Mouse (Mus musculus): ENCODE data around the gene Dgat2. TPM values are rescaled to one million over a fixed set of nuclear protein-coding genes. Genes with fewer than 3 reads are reported as not detected.
A peak's percentile ranks its signal among the peaks of the same experiment; 100 is the strongest.

Dgat2 gene
- polyA plus RNA-seq, 1 experiment, result 3.0 TPM

GRCm38 (mm10) chr7:99143244-99143643 lies 39.3 kb downstream of the Dgat2 start:
- no peaks in the 10 kb centered on the region for H3K27me3 ChIP-seq (ENCODE audit: control insufficient read depth, insufficient read depth, insufficient read length)
- H3ac ChIP-seq (ENCODE audit: control insufficient read depth, insufficient read length, low read depth), result no peak overlapping the region
- peaks cover 25% of the 10 kb centered on the region for H3K79me2 ChIP-seq (ENCODE audit: control insufficient read depth, insufficient read depth)
- TF ChIP-seq MYOD1 (IDR thresholded peaks at IDR 0.05; ENCODE audit: control insufficient read depth, insufficient read length, low read depth) (no peak), MAX (IDR thresholded peaks at IDR 0.05) (no peak), CTCF (IDR thresholded peaks at IDR 0.05; ENCODE audit: control insufficient read depth, insufficient read depth, insufficient read length) (no peak), CEBPB (IDR thresholded peaks at IDR 0.05; ENCODE audit: low read depth) (no peak), USF1 (IDR thresholded peaks at IDR 0.05; ENCODE audit: low read depth) (no peak), MYOG (IDR thresholded peaks at IDR 0.05; ENCODE audit: control insufficient read depth, extremely low read depth, insufficient read length) (no peak), FOSL1 (IDR thresholded peaks at IDR 0.05; ENCODE audit: insufficient read depth, low read length, poor library complexity, severe bottlenecking) (no peak)
- peaks cover 13% of the 10 kb centered on the region for H3K79me3 ChIP-seq (ENCODE audit: low read depth)
- H3K36me3 ChIP-seq (ENCODE audit: control insufficient read depth, insufficient read depth), result no peaks in the 10 kb centered on the region
- no peak overlapping the region for H3K4me3 ChIP-seq (ENCODE audit: insufficient read depth, poor library complexity, severe bottlenecking)

GRCm38 (mm10) chr7:99141919-99142606 lies 40.5 kb downstream of the Dgat2 start:
- no peak for TF ChIP-seq USF1 (IDR thresholded peaks at IDR 0.05; ENCODE audit: low read depth)
- TF ChIP-seq FOSL1 (IDR thresholded peaks at IDR 0.05; ENCODE audit: insufficient read depth, low read length, poor library complexity, severe bottlenecking), result no peak
- no peak for TF ChIP-seq CEBPB (IDR thresholded peaks at IDR 0.05; ENCODE audit: low read depth)
- TF ChIP-seq MYOG (IDR thresholded peaks at IDR 0.05; ENCODE audit: control insufficient read depth, extremely low read depth, insufficient read length), result no peak
- TF ChIP-seq CTCF (IDR thresholded peaks at IDR 0.05; ENCODE audit: control insufficient read depth, insufficient read depth, insufficient read length), result no peak
- TF ChIP-seq MYOD1 (IDR thresholded peaks at IDR 0.05; ENCODE audit: control insufficient read depth, insufficient read length, low read depth), result no peak
- Histone ChIP-seq H3K79me2 (ENCODE audit: control insufficient read depth, insufficient read depth) (peaks cover 37% of the 10 kb centered on the region), H3K4me3 (ENCODE audit: insufficient read depth, poor library complexity, severe bottlenecking) (peak overlapping the region; percentile 29), H3K36me3 (ENCODE audit: control insufficient read depth, insufficient read depth) (no peaks in the 10 kb centered on the region), H3K79me3 (ENCODE audit: low read depth) (peaks cover 18% of the 10 kb centered on the region), H3K27me3 (ENCODE audit: control insufficient read depth, insufficient read depth, insufficient read length) (no peaks in the 10 kb centered on the region), H3ac (ENCODE audit: control insufficient read depth, insufficient read length, low read depth) (peak overlapping the region; percentile 42)

GRCm38 (mm10) chr7:99140984-99141918 lies 41.3 kb downstream of the Dgat2 start, which contains the start of gene Uvrag:
Uvrag (minus strand) TSS chr7:99141141.
- no peaks in the 10 kb centered on the region for H3K36me3 ChIP-seq (ENCODE audit: control insufficient read depth, insufficient read depth)
- peaks cover 45% of the 10 kb centered on the region for H3K79me2 ChIP-seq (ENCODE audit: control insufficient read depth, insufficient read depth)
- peak within 1 kb of the TSS; percentile 93 for H3ac ChIP-seq (ENCODE audit: control insufficient read depth, insufficient read length, low read depth)
- peaks cover 25% of the 10 kb centered on the region for H3K79me3 ChIP-seq (ENCODE audit: low read depth)
- peak within 1 kb of the TSS; percentile 83 for H3K4me3 ChIP-seq (ENCODE audit: insufficient read depth, poor library complexity, severe bottlenecking)
- H3K27me3 ChIP-seq (ENCODE audit: control insufficient read depth, insufficient read depth, insufficient read length), result no peaks in the 10 kb centered on the region
- TF ChIP-seq MAX (IDR thresholded peaks at IDR 0.05) (no peak), USF1 (IDR thresholded peaks at IDR 0.05; ENCODE audit: low read depth) (peak; percentile 99)

- peaks cover 53% of the 10 kb centered on the region for H3K79me2 ChIP-seq (ENCODE audit: control insufficient read depth, insufficient read depth)
- TF ChIP-seq MYOD1 (IDR thresholded peaks at IDR 0.05; ENCODE audit: control insufficient read depth, insufficient read length, low read depth) (no peak), MYOG (IDR thresholded peaks at IDR 0.05; ENCODE audit: control insufficient read depth, extremely low read depth, insufficient read length) (no peak), CTCF (IDR thresholded peaks at IDR 0.05; ENCODE audit: control insufficient read depth, insufficient read depth, insufficient read length) (no peak), CEBPB (IDR thresholded peaks at IDR 0.05; ENCODE audit: low read depth) (no peak), MAX (IDR thresholded peaks at IDR 0.05) (no peak), USF1 (IDR thresholded peaks at IDR 0.05; ENCODE audit: low read depth) (no peak), FOSL1 (IDR thresholded peaks at IDR 0.05; ENCODE audit: insufficient read depth, low read length, poor library complexity, severe bottlenecking) (no peak)
- H3K27me3 ChIP-seq (ENCODE audit: control insufficient read depth, insufficient read depth, insufficient read length), result no peaks in the 10 kb centered on the region
- peaks cover 25% of the 10 kb centered on the region for H3K79me3 ChIP-seq (ENCODE audit: low read depth)
- H3K36me3 ChIP-seq (ENCODE audit: control insufficient read depth, insufficient read depth), result no peaks in the 10 kb centered on the region
- H3ac ChIP-seq (ENCODE audit: control insufficient read depth, insufficient read length, low read depth), result peak overlapping the region; percentile 93
- peak overlapping the region; percentile 83 for H3K4me3 ChIP-seq (ENCODE audit: insufficient read depth, poor library complexity, severe bottlenecking)
Observed at GRCm38 (mm10) chr7:99140511-99140910, 42.0 kb downstream of the Dgat2 start.

GRCm38 (mm10) chr7:99139841-99140491 lies 42.6 kb downstream of the Dgat2 start:
- peaks cover 29% of the 10 kb centered on the region for H3K79me3 ChIP-seq (ENCODE audit: low read depth)
- TF ChIP-seq USF1 (IDR thresholded peaks at IDR 0.05; ENCODE audit: low read depth), result no peak
- no peak for TF ChIP-seq MYOG (IDR thresholded peaks at IDR 0.05; ENCODE audit: control insufficient read depth, extremely low read depth, insufficient read length)
- no peak for TF ChIP-seq FOSL1 (IDR thresholded peaks at IDR 0.05; ENCODE audit: insufficient read depth, low read length, poor library complexity, severe bottlenecking)
- no peak for TF ChIP-seq CTCF (IDR thresholded peaks at IDR 0.05; ENCODE audit: control insufficient read depth, insufficient read depth, insufficient read length)
- no peak for TF ChIP-seq CEBPB (IDR thresholded peaks at IDR 0.05; ENCODE audit: low read depth)
- peak overlapping the region; percentile 83 for H3K4me3 ChIP-seq (ENCODE audit: insufficient read depth, poor library complexity, severe bottlenecking)
- H3K27me3 ChIP-seq (ENCODE audit: control insufficient read depth, insufficient read depth, insufficient read length), result no peaks in the 10 kb centered on the region
- H3K79me2 ChIP-seq (ENCODE audit: control insufficient read depth, insufficient read depth), result peaks cover 57% of the 10 kb centered on the region
- peak overlapping the region; percentile 93 for H3ac ChIP-seq (ENCODE audit: control insufficient read depth, insufficient read length, low read depth)
- H3K36me3 ChIP-seq (ENCODE audit: control insufficient read depth, insufficient read depth), result no peaks in the 10 kb centered on the region

Data from C2C12 (cell line).